Mouse (Mus musculus) cerebellum, adult 2 months (tissue): ENCODE results near the gene Sh3gl3. TPM values are rescaled to one million over a fixed set of nuclear protein-coding genes. Genes with fewer than 3 reads are reported as not detected.

Experiments
- DNase-seq, 2 experiments: peaks; one replicate each; pipeline ENCODE4 v3.0.0; 2021
- H3K27ac ChIP-seq: fragments of 200-500 bp; 2 replicates; pipeline ENCODE4 v1.5.1; 2012; ENCODE audit warnings: low read length, control low read depth, inconsistent platforms; ENCODE audit not compliant: insufficient read depth
- H3K27me3 ChIP-seq: fragments of 200-500 bp; 2 replicates; pipeline ENCODE4 v1.6.1; 2012; ENCODE audit warnings: inconsistent platforms, mild to moderate bottlenecking, low read length, moderate library complexity; ENCODE audit not compliant: control insufficient read depth, insufficient read depth
- H3K4me1 ChIP-seq: fragments of 200-500 bp; 2 replicates; pipeline ENCODE4 v1.6.1; 2011; ENCODE audit warnings: low read length; ENCODE audit not compliant: control insufficient read depth, insufficient read depth
- H3K4me3 ChIP-seq: fragments of 200-500 bp; replicated peaks from 2 replicates; pipeline ENCODE3; 2011; ENCODE audit warnings: mild to moderate bottlenecking, low read depth, low read length, control low read depth; ENCODE audit not compliant: insufficient read depth
- CTCF ChIP-seq: fragments of 200-500 bp; IDR thresholded peaks from 2 replicates; pipeline ENCODE4 v1.5.1; 2011; ENCODE audit warnings: low read depth, mild to moderate bottlenecking, control low read depth, low read length, moderate library complexity, borderline replicate concordance; ENCODE audit not compliant: insufficient read depth
- POLR2A ChIP-seq: fragments of 200-500 bp; IDR thresholded peaks from 2 replicates; pipeline ENCODE4 v1.6.1; 2011; ENCODE audit warnings: low read length, control low read depth, borderline replicate concordance; ENCODE audit not compliant: insufficient read depth
- WGBS: fragments of 180-500 bp; shearing (Covaris S2); methylation state at CpG from one replicate; pipeline ENCODE4 v1.1.7; 2018; 5-methylcytosine and 5-hydroxymethylcytosine counted together
- polyA plus RNA-seq: library from polyadenylated mRNA; depleted of rRNA; stranded (reverse); fragments of >200 nt; gene quantifications from 2 replicates; pipeline ENCODE4 v1.2.3, GENCODE M21; 2012

Sh3gl3 gene
- polyA plus RNA-seq, 1 experiment = 28.4 TPM

DNA sequence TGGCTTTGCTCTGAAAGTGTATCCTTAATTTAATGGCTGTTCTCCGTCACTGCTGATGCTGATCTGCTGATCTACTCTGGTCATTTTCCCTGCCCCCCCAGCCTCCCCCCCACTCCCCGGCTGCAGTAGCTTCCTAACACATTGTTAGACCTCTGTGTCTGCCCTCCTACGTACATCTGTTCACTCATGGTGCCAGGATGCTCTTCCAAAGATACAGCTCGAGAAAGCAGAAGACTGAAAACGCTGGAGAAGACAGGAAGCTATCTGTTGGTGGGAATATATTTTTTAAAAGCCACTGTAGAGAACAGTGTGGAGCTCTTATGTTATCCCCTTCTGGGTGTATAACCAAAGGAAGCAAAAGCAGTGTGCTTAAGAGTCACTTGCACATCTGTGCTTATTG lies 7.3 kb downstream of the Sh3gl3 start:
- 56% methylated on average over 5 of the region's 5 CpGs for WGBS
- no peak for DNase-seq
- no peak for TF ChIP-seq POLR2A
- TF ChIP-seq CTCF = no peak

GRCm38 (mm10) chr7:82182781-82183180 lies 9.1 kb downstream of the Sh3gl3 start:
- TF ChIP-seq POLR2A (no peak), CTCF (no peak)
- WGBS = 38% methylated on average over 2 of the region's 2 CpGs
- DNase-seq = no peak
- no peak overlapping the region for H3K27ac ChIP-seq
- H3K4me3 ChIP-seq = no peak overlapping the region
- no peaks in the 10 kb centered on the region for H3K4me1 ChIP-seq
- H3K27me3 ChIP-seq = no peaks in the 10 kb centered on the region

More for the DNA sequence above, 7.3 kb downstream of the Sh3gl3 start:
- Histone ChIP-seq H3K4me1 (no peaks in the 10 kb centered on the region), H3K27ac (no peak overlapping the region), H3K4me3 (no peak overlapping the region), H3K27me3 (no peaks in the 10 kb centered on the region)

DNA sequence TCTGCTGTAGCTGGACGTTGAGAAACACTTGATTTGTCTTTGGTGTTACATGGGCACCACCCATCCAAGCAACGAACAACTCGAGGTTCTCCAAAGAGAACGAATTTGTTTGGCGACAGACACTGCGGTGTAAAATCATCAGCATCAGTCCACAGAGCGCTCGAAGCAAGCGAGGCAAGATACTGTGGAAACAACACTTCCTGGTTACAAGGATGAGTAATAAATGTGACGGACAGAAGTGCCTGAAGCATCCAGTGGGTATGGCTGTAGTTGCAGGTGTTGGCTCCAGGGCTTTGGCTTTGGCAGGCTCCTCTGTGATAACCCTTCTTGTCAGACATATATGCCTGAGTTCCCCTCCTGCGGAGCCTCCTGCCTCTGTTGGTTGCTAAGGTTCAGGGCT lies 18.0 kb downstream of the Sh3gl3 start:
- no peaks in the 10 kb centered on the region; the same call in 1 of the 2 replicates for H3K27me3 ChIP-seq
- no peak overlapping the region for H3K4me3 ChIP-seq
- WGBS = 91% methylated on average over 11 of the region's 11 CpGs
- H3K27ac ChIP-seq = no peak overlapping the region
- no peak for DNase-seq
- TF ChIP-seq CTCF (no peak), POLR2A (no peak)
- no peaks in the 10 kb centered on the region for H3K4me1 ChIP-seq

GRCm38 (mm10) chr7:82192512-82192911 lies 18.9 kb downstream of the Sh3gl3 start:
- TF ChIP-seq POLR2A (no peak), CTCF (no peak)
- H3K4me3 ChIP-seq = no peak overlapping the region
- H3K27ac ChIP-seq = no peak overlapping the region
- H3K4me1 ChIP-seq = no peaks in the 10 kb centered on the region
- no peaks in the 10 kb centered on the region; the same call in 1 of the 2 replicates for H3K27me3 ChIP-seq
- WGBS = 97% methylated on average over 4 of the region's 4 CpGs
- no peak for DNase-seq

DNA sequence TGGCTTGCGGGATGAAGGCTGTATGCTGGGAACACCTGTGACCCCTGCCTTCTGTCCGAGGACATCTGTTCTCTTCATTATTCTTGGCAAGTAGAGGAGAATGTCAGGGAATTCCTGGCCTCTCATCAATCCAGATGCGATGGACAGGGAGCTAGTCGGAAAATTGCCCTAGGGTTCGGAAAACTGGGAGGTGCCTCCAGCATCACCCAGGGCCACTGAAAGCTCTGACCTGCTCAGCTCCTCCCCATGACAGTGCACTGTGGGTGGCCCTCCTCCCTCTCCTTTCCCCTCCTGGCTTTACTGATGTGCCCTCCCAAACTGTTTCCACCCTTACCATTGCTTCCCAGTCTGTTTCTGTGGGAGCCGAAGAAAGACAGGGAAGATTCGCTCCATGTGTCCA lies 29.5 kb downstream of the Sh3gl3 start:
- no peaks in the 10 kb centered on the region; the same call in 1 of the 2 replicates for H3K27me3 ChIP-seq
- no peak overlapping the region for H3K27ac ChIP-seq
- WGBS = 12% methylated on average over 7 of the region's 7 CpGs
- peaks cover 11% of the 10 kb centered on the region for H3K4me1 ChIP-seq
- DNase-seq = peak in 1 of 2 experiments; percentile 14
- TF ChIP-seq POLR2A = no peak
- TF ChIP-seq CTCF = no peak
- H3K4me3 ChIP-seq = no peak overlapping the region

- 71% methylated on average over 12 of the region's 12 CpGs for whole genome bisulfite sequencing
- no peaks in the 10 kb centered on the region; the same call in 1 of the 2 replicates for H3K27me3 ChIP-seq
- H3K4me1 ChIP-seq = peaks cover 11% of the 10 kb centered on the region
- no peak for TF ChIP-seq POLR2A
- TF ChIP-seq CTCF = no peak
- H3K4me3 ChIP-seq = no peak overlapping the region
- H3K27ac ChIP-seq = no peak overlapping the region
- no peak for DNase-seq
These were observed 30.6 kb downstream of the Sh3gl3 start for GRCm38 (mm10) chr7:82204014-82204784.

DNA sequence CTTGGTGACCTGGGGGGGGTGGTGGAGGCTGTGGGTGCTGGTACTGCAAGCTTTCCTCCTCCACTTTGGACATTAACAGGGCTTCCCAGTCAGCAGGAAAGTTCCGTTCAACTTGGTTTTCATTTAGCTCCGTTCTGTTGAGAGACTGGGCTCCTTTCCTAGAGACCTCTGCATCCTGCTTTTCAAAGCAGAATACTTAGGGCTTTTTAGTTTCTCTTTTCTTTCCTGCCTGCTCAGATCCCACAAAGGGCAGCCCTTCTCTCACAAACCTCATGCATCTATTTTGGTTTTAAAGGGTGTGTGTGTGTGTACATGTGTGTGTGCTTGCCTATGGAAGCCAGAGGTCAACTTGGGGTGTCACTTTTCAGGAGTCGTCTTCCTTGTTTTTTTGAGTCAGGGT lies 31.3 kb downstream of the Sh3gl3 start:
- H3K27ac ChIP-seq = no peak overlapping the region
- no peak for TF ChIP-seq POLR2A
- TF ChIP-seq CTCF = no peak
- DNase-seq = no peak
- 90% methylated on average over 3 of the region's 3 CpGs for WGBS
- H3K27me3 ChIP-seq = no peaks in the 10 kb centered on the region; the same call in 1 of the 2 replicates
- H3K4me1 ChIP-seq = peaks cover 11% of the 10 kb centered on the region
- H3K4me3 ChIP-seq = no peak overlapping the region

GRCm38 (mm10) chr7:82206787-82207186 lies 33.1 kb downstream of the Sh3gl3 start:
- Histone ChIP-seq H3K4me3 (no peak overlapping the region), H3K4me1 (peaks cover 11% of the 10 kb centered on the region), H3K27ac (no peak overlapping the region), H3K27me3 (no peaks in the 10 kb centered on the region; the same call in 1 of the 2 replicates)
- 11% methylated on average over 8 of the region's 8 CpGs for WGBS
- peak; percentile 86 to 92 for DNase-seq
- TF ChIP-seq CTCF (no peak), POLR2A (no peak)
